Mouse (Mus musculus) B cell, adult 62 days (primary cell): ENCODE measurements around the gene Rhox4d. TPM values are rescaled to one million over a fixed set of nuclear protein-coding genes. Genes with fewer than 3 reads are reported as not detected.

Experiments used
- total RNA-seq: library from RNA; stranded (reverse); gene quantifications from 4 replicates; pipeline ENCODE4 v1.2.4, GENCODE M21; 2023

Rhox4d gene
- not detected in 4 replicates for total RNA-seq

DNA sequence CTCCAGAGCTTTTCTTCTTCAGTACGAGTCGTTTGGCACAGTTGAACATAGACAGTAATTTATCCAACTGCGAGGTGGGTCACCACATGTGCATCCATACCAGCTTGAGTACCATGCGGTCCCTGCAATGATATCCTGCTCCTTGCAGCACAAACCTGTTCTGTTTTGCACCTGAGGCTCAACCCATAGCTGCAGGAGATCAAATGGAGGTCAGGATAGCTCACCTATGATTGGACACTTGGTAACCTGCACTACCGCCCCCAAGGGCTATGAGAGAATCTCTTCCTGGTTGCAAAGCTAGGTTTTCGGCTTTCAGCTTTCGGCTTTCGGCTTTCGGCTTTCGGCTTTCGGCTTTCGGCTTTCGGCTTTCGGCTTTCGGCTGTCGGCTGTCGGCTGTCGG, at the start of gene Rhox4d:
Gene Rhox4d (plus strand): TSS at position 301 of the 400 bp plus-strand sequence.

DNA sequence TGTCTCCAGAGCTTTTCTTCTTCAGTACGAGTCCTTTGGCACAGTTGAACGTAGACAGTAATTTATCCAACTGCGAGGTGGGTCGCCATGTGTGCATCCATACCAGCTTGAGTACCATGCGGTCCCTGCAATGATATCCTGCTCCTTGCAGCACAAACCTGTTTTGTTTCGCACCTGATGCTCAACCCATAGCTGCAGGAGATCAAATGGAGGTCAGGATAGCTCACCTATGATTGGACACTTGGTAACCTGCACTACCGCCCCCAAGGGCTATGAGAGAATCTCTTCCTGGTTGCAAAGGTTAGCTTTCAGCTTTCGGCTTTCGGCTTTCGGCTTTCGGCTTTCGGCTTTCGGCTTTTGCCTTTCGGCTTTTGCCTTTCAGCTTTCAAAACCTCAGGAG, 34.1 kb upstream of the Rhox4d start, which contains the start of gene Rhox4c:
Gene Rhox4c (plus strand): TSS at position 301 of the 400 bp plus-strand sequence.

DNA sequence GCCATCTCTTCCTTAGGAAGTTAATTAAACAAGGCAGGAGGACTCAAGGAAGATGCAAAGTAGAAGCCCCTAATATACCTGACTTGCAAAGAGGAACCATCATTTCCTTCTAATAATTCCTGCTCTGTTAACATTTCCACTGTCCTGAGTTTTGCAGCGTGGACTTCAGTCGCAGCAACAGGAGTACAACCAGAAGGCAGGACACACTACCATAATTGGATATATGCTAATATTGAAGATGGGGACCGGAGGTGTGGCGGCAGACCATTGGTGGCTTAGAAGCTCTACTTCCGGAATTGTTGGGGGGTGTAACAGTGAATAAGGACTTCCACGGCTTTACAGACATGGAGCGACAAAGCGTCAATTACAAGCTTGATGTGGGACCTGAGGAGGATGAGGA, 16.0 kb downstream of the Rhox4d start, which contains the start of gene Rhox2e:
Gene Rhox2e (plus strand): TSS at position 301 of the 400 bp plus-strand sequence.

DNA sequence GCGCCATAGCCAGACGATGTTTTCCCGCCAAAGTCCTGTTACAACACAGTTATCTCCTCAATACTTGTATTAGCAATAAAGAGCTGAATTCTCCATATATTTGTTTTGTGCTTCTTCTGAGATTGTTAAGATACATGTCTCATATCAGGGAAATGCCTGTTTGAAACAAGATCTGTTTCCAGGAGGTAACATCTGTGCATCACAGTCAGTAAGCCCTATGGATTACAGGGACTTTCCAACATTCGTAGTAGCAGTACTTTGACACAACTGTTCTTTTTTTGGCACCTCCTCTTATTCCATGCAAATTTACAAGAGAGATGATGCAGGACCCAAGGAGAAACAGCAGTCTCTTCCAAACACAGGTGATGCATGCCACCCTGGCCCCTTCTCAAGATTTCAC, 27.6 kb downstream of the Rhox4d start, which contains the start of gene Rhox3e:
Gene Rhox3e (plus strand): TSS at position 301 of the 400 bp plus-strand sequence.

DNA sequence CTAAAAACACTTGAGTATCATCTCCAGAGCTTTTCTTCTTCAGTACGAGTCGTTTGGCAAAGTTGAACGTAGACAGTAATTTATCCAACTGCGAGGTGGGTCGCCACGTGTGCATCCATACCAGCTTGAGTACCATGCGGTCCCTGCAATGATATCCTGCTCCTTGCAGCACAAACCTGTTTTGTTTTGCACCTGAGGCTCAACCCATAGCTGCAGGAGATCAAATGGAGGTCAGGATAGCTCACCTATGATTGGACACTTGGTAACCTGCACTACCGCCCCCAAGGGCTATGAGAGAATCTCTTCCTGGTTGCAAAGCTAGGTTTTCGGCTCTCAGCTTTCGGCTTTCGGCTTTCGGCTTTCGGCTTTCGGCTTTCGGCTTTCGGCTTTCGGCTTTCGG, 43.0 kb downstream of the Rhox4d start, which contains the start of gene Rhox4e:
Gene Rhox4e (plus strand): TSS at position 301 of the 400 bp plus-strand sequence.

Other genes starting within 250 kb of the Rhox4d start
- not detected in 4 replicates for gene Rhox4a, start 249.0 kb upstream of the Rhox4d start, total RNA-seq
- gene Rhox3a2, start 134.3 kb upstream of the Rhox4d start, total RNA-seq, result not detected in 4 replicates
- not detected in 4 replicates for gene Rhox4a2, start 123.5 kb upstream of the Rhox4d start, total RNA-seq
- not detected in 4 replicates for gene Rhox2b, start 102.3 kb upstream of the Rhox4d start, total RNA-seq
- gene Rhox4b, start 81.9 kb upstream of the Rhox4d start, total RNA-seq, result not detected in 4 replicates
- gene Rhox2c, start 60.7 kb upstream of the Rhox4d start, total RNA-seq, result not detected in 4 replicates
- gene Rhox3c, start 55.8 kb upstream of the Rhox4d start, total RNA-seq, result not detected in 4 replicates
- not detected in 4 replicates for gene Rhox4c, start 34.0 kb upstream of the Rhox4d start, total RNA-seq
- not detected in 4 replicates for gene Rhox2d, start 20.9 kb upstream of the Rhox4d start, total RNA-seq
- not detected in 4 replicates for gene Rhox2e, start 16.1 kb downstream of the Rhox4d start, total RNA-seq
- gene Rhox3e, start 27.7 kb downstream of the Rhox4d start, total RNA-seq, result not detected in 4 replicates
- gene Rhox4e, start 43.1 kb downstream of the Rhox4d start, total RNA-seq, result not detected in 4 replicates
- not detected in 4 replicates for gene Rhox2f, start 57.0 kb downstream of the Rhox4d start, total RNA-seq
- gene Rhox3f, start 66.6 kb downstream of the Rhox4d start, total RNA-seq, result not detected in 4 replicates
- not detected in 4 replicates for gene Rhox4f, start 93.3 kb downstream of the Rhox4d start, total RNA-seq
- gene Rhox3g, start 114.3 kb downstream of the Rhox4d start, total RNA-seq, result not detected in 4 replicates
- not detected in 4 replicates for gene Rhox2g, start 129.1 kb downstream of the Rhox4d start, total RNA-seq
- not detected in 4 replicates for gene Rhox4g, start 137.0 kb downstream of the Rhox4d start, total RNA-seq
- not detected in 4 replicates for gene Rhox3h, start 154.4 kb downstream of the Rhox4d start, total RNA-seq
- not detected in 4 replicates for gene Rhox2h, start 158.9 kb downstream of the Rhox4d start, total RNA-seq